Mouse (Mus musculus) bone marrow macrophage, adult 2 months (primary cell): ENCODE measurements around the gene Nhsl2. TPM values are rescaled to one million over a fixed set of nuclear protein-coding genes. Genes with fewer than 3 reads are reported as not detected.

ENCODE experiments used
- H3K27ac ChIP-seq: 2 replicates; pipeline ENCODE4 v1.5.1; 2012; ENCODE audit warnings: low read depth, low read length; ENCODE audit not compliant: insufficient read depth
- H3K4me1 ChIP-seq: 2 replicates; pipeline ENCODE4 v1.6.1; 2012; ENCODE audit warnings: low read length; ENCODE audit not compliant: control insufficient read depth, insufficient read depth
- H3K4me3 ChIP-seq: 2 replicates; pipeline ENCODE4 v1.5.1; 2012; ENCODE audit warnings: mild to moderate bottlenecking, low read length, moderate library complexity; ENCODE audit not compliant: insufficient read depth
- CTCF ChIP-seq: IDR thresholded peaks from 2 replicates; pipeline ENCODE4 v1.5.1; 2012; ENCODE audit warnings: low read depth, mild to moderate bottlenecking, low read length, moderate library complexity
- POLR2A ChIP-seq: IDR thresholded peaks from 2 replicates; pipeline ENCODE4 v1.6.1; 2012; ENCODE audit warnings: mild to moderate bottlenecking, low read depth, low read length, borderline replicate concordance
- polyA plus RNA-seq: library from polyadenylated mRNA; stranded (reverse); fragments of >200 nt; gene quantifications from 2 replicates; pipeline ENCODE4 v1.2.4, GENCODE M21; 2012; ENCODE audit not compliant: missing spikeins, insufficient read depth, insufficient read length

The Nhsl2 gene
- polyA plus RNA-seq, 1 experiment: 3.5 TPM

- Histone ChIP-seq H3K4me1 (peaks cover 20% of the 10 kb centered on the region), H3K4me3 (peak overlapping the region; percentile 8; the same call in 1 of the 2 replicates), H3K27ac (no peak overlapping the region)
- TF ChIP-seq CTCF (no peak), POLR2A (no peak)
Observed at GRCm38 (mm10) chrX:102003632-102004315, 154.6 kb downstream of the Nhsl2 start.

DNA sequence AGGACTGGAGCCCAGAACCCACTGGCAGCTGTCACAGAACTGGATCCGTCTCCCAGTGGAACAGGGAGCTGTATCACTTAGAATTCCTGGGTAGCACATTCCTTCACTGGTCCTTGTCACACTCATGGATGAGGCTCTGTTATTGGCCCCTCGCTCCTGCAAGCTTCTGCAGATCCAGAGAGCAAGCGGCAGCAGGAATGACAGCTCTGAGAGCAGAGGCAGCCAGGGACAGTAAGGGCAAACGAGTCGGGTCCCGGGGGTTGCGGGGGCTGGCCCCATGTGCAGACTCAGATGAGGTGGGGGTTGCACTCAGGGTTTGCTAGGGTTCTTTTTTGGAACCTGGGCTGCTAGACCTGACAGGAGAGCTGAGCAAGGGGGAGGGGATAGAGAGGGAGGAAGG lies 155.2 kb downstream of the Nhsl2 start:
- peaks cover 21% of the 10 kb centered on the region for H3K4me1 ChIP-seq

DNA sequence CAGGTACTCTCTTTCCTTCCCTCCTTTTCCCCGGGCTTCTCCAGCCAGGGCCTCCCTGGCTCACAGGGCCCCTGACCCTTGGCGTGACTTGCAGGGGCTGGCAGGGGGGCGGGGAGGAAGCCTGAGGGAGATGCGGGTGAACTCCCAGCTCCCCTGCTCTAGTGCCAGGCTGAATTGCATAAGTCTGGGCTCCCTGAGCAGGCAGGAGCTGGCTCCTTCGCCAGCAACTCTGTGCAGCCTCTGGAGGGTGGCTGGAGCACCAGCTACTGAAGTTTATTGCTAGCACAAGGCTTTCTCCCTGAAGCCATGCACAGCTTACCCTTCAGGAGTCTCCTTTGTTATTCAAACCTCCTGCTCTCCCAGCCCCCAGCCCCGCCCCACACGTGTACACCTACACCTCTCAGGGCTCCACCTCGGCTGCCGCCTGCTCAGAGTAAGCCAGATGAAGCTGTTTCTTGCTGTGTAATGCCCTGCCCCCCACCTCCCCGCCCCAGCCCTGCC lies 156.0 kb downstream of the Nhsl2 start:
- TF ChIP-seq POLR2A: no peak
- no peak for TF ChIP-seq CTCF
- H3K4me1 ChIP-seq: peaks cover 21% of the 10 kb centered on the region
- H3K4me3 ChIP-seq: no peak overlapping the region
- H3K27ac ChIP-seq: no peak overlapping the region

More for the DNA sequence above, 155.2 kb downstream of the Nhsl2 start:
- Histone ChIP-seq H3K4me3 (no peak overlapping the region), H3K27ac (no peak overlapping the region)
- no peak for TF ChIP-seq POLR2A
- no peak for TF ChIP-seq CTCF

GRCm38 (mm10) chrX:102007935-102008334 lies 158.8 kb downstream of the Nhsl2 start:
- Histone ChIP-seq H3K27ac (peak overlapping the region; percentile 77), H3K4me3 (no peak overlapping the region), H3K4me1 (peaks cover 21% of the 10 kb centered on the region)
- TF ChIP-seq POLR2A: no peak
- TF ChIP-seq CTCF: no peak

DNA sequence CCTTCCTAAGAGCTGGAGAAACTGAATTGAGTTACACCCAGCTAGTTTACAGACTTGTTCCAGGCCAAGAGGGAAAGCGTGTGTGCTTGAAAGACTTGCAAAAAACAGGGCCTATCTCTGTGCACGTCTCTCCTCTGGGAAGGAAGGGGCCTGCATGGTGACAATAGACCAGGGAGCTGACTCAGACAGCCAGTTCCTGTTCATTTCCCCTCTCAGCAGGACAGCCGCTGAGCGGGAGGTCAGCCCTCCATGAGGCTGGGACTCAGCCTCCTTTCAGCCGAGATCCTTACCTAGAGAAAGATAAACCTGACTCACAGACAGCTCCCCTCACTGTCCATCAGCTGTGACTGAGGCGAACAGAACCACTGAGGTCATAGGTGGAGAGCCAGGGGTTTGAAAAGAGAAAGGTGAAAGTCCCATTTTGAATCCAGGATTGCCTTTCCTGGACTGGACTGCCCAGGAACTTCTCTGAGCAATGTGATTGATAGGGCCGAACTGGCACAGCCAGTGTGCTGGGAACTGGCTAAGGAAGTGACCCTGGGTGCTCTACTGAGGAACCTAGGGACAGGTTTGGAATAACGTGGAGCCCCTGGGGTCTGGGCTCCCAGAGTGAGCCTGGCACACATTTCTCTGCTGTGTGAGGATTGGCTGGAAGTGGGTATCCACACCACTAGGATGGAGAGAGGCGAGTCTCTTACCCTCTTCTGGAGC lies 168.2 kb downstream of the Nhsl2 start:
- Histone ChIP-seq H3K27ac (peak overlapping the region; percentile 56), H3K4me3 (peak overlapping the region; percentile 2; the same call in 1 of the 2 replicates), H3K4me1 (peaks cover 13% of the 10 kb centered on the region)
- no peak for TF ChIP-seq CTCF

- Histone ChIP-seq H3K27ac (no peak overlapping the region), H3K4me1 (peaks cover 14% of the 10 kb centered on the region), H3K4me3 (no peak overlapping the region)
- TF ChIP-seq POLR2A (no peak), CTCF (no peak)
Observed at GRCm38 (mm10) chrX:102018890-102019289, 169.7 kb downstream of the Nhsl2 start.

DNA sequence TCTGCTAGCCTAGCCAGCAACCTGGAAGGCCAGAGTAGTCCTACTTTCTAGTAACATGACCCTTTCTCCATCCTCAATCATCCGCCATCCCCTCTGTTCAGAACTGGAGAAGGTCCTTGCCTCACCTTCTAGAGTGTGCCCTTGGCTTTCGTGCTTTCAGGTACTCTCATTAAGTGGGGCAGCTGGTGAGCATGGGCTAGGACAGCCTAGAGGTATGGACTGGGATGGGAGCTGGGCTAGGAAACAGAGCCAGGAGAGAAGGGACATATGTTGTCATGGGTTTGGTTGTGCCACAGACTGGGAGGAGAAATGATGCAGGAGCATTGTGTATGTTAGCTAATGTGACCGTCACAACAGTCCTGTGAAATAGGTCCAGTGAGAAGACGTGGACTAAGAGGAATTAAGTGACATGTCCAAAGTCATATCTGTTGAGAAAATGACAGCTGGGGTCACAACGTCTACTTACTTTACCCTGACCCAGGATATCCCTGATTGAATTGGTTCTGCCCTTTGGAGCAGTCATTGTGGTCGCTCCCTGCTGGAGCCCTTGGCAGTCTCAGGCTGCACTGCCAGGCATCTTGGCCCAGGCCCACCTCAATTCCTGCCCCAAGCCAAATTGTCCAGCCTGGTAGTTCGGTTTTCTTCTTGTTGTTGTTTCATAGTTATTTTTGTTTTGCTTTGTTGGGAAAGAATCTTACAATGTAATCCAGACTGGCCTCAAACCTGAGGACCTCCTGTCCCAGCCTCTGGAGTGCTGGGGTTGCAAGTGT lies 170.5 kb downstream of the Nhsl2 start:
- TF ChIP-seq POLR2A (no peak), CTCF (no peak)
- H3K4me3 ChIP-seq: no peak overlapping the region
- no peak overlapping the region for H3K27ac ChIP-seq
- H3K4me1 ChIP-seq: peaks cover 20% of the 10 kb centered on the region

GRCm38 (mm10) chrX:102024976-102025375 lies 175.8 kb downstream of the Nhsl2 start:
- peaks cover 15% of the 10 kb centered on the region for H3K4me1 ChIP-seq
- no peak overlapping the region for H3K4me3 ChIP-seq
- no peak for TF ChIP-seq POLR2A
- 0 out of 2 replicates have a peak overlapping the region, but pooled peaks have one; percentile 14 for H3K27ac ChIP-seq

DNA sequence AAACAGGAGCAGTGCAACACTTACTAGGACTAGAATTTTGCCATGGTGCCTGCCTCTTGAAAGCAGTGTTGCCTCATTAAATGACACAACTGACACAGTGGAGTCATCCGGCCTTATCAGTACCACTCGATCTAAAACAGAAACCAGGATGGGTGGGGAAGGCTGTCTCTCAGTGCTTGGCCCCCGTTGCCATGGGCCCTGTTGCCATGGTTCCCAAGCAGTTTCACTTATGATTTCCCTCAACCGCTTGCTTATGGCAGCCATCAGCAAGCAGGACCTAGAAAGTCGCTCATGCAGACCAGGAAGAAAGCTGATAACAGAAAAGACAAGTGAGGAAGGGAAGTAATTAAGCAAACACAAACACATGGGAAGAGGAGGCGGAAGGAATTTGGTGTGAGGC lies 182.7 kb downstream of the Nhsl2 start:
- peaks cover 42% of the 10 kb centered on the region for H3K4me1 ChIP-seq
- H3K27ac ChIP-seq: no peak overlapping the region
- H3K4me3 ChIP-seq: no peak overlapping the region
- TF ChIP-seq POLR2A (no peak), CTCF (no peak)
